Mouse (Mus musculus) CH12.LX (cell line): ENCODE results near the gene Hao1. TPM values are rescaled to one million over a fixed set of nuclear protein-coding genes. Genes with fewer than 3 reads are reported as not detected.

Experiments
- DNase-seq: peaks from one replicate; pipeline ENCODE4 v3.0.0-alpha.2; 2013; ENCODE audit errors: extremely low read depth
- H3K27ac ChIP-seq: 2 replicates; pipeline ENCODE4 v1.5.1; 2012; ENCODE audit warnings: low read depth, mild to moderate bottlenecking, control low read depth, moderate library complexity; ENCODE audit not compliant: insufficient read depth
- H3K27me3 ChIP-seq: replicated peaks from 2 replicates; pipeline ENCODE3; 2012; ENCODE audit warnings: inconsistent platforms
- H3K36me3 ChIP-seq, 2 experiments: replicated peaks in 1 of 2; 2 replicates each; pipeline versions ENCODE3 to v1.6.1; 2012; ENCODE audit warnings: inconsistent platforms in 1 of 2, low read length in 1 of 2, mild to moderate bottlenecking in 1 of 2, mixed read lengths in 1 of 2, moderate library complexity in 1 of 2; ENCODE audit not compliant: control insufficient read depth in 1 of 2, insufficient read depth in 1 of 2
- H3K4me1 ChIP-seq, 2 experiments: 2 replicates each; pipeline ENCODE4 v1.6.1; 2012; ENCODE audit warnings: inconsistent platforms in 1 of 2, moderate library complexity in 1 of 2; ENCODE audit not compliant: insufficient read depth in 2 of 2, control insufficient read depth in 1 of 2
- H3K4me2 ChIP-seq: 2 replicates; pipeline ENCODE4 v1.6.1; 2012; ENCODE audit warnings: low read depth, mild to moderate bottlenecking, control low read depth; ENCODE audit not compliant: poor library complexity, insufficient read depth, severe bottlenecking
- H3K4me3 ChIP-seq, 3 experiments: fragments of 150-350 bp in 1 of 3; sonication (generic) in 1 of 3; replicated peaks in 1 of 3; 2 replicates each; pipeline versions ENCODE3 to v1.5.1; 2011 to 2012; ENCODE audit warnings: low read depth in 2 of 3, low read length in 2 of 3, mild to moderate bottlenecking in 2 of 3, moderate library complexity in 2 of 3, control low read depth in 1 of 3, improper control_type of control experiment in 1 of 3, inconsistent platforms in 1 of 3, mixed read lengths in 1 of 3; ENCODE audit not compliant: poor library complexity in 1 of 3
- H3K79me2 ChIP-seq: replicated peaks from 2 replicates; pipeline ENCODE4 v1.6.1; 2012; ENCODE audit warnings: mild to moderate bottlenecking, moderate library complexity; ENCODE audit not compliant: control insufficient read depth, poor library complexity, insufficient read depth, severe bottlenecking; ENCODE audit errors: extremely low read depth
- H3K9ac ChIP-seq: 2 replicates; pipeline ENCODE4 v1.6.1; 2012; ENCODE audit warnings: low read depth, mild to moderate bottlenecking, control low read depth, moderate library complexity; ENCODE audit not compliant: insufficient read depth
- H3K9me3 ChIP-seq: replicated peaks from 2 replicates; pipeline ENCODE3; 2012; ENCODE audit warnings: low read length, inconsistent platforms, mixed read lengths
- CTCF ChIP-seq, 2 experiments: IDR thresholded peaks in 1 of 2; conservative IDR thresholded peaks in 1 of 2; 2 replicates each; pipeline ENCODE4 v1.5.1; 2011 to 2012; ENCODE audit warnings: low read depth in 2 of 2, low read length in 2 of 2, improper control_type of control experiment in 1 of 2, inconsistent platforms in 1 of 2, mild to moderate bottlenecking in 1 of 2, moderate library complexity in 1 of 2
- EP300 ChIP-seq: IDR thresholded peaks from 2 replicates; pipeline ENCODE4 v1.6.1; 2011; ENCODE audit warnings: low read length, improper control_type of control experiment
- GABPA ChIP-seq: IDR thresholded peaks from 2 replicates; pipeline ENCODE4 v1.6.1; 2012; ENCODE audit warnings: low read depth, low read length, improper control_type of control experiment, inconsistent platforms; ENCODE audit not compliant: insufficient replicate concordance
- MAX ChIP-seq: IDR thresholded peaks from 2 replicates; pipeline ENCODE4 v1.6.1; 2011; ENCODE audit warnings: low read length, improper control_type of control experiment
- NELFE ChIP-seq: IDR thresholded peaks from 2 replicates; pipeline ENCODE4 v1.6.1; 2011; ENCODE audit warnings: low read depth, low read length, improper control_type of control experiment
- POLR2A ChIP-seq: IDR thresholded peaks from 2 replicates; pipeline ENCODE4 v1.6.1; 2011; ENCODE audit warnings: low read depth, mild to moderate bottlenecking, improper control_type of control experiment, low read length
- POLR2AphosphoS2 ChIP-seq: IDR thresholded peaks from 2 replicates; pipeline ENCODE4 v1.6.1; 2011; ENCODE audit warnings: low read depth, low read length, improper control_type of control experiment
- RAD21 ChIP-seq: IDR thresholded peaks from 2 replicates; pipeline ENCODE4 v1.6.1; 2011; ENCODE audit warnings: low read depth, mild to moderate bottlenecking, low read length, improper control_type of control experiment, moderate library complexity
- RCOR1 ChIP-seq: conservative IDR thresholded peaks from 2 replicates; pipeline ENCODE4 v1.6.1; 2012; ENCODE audit warnings: low read depth, mild to moderate bottlenecking, inconsistent platforms, low read length, improper control_type of control experiment
- SMC3 ChIP-seq: IDR thresholded peaks from 2 replicates; pipeline ENCODE4 v1.6.1; 2011; ENCODE audit warnings: low read depth, low read length, improper control_type of control experiment
- UBTF ChIP-seq: IDR thresholded peaks from 2 replicates; pipeline ENCODE4 v1.6.1; 2012; ENCODE audit warnings: low read depth, mild to moderate bottlenecking, inconsistent platforms, low read length, improper control_type of control experiment, moderate library complexity
- ZKSCAN1 ChIP-seq: IDR thresholded peaks from 2 replicates; pipeline ENCODE4 v1.6.1; 2012; ENCODE audit warnings: low read depth, inconsistent platforms, low read length, improper control_type of control experiment, borderline replicate concordance
- dilution Hi-C: fragments of 300-500 bp; cut with MboI; formaldehyde crosslinking; loops from 2 replicates; pipeline ENCODE4 v1.14.3; 2020; ENCODE audit warnings: low sequenced_read_pairs; ENCODE audit not compliant: extremely low pct_unique_long_range_greater_than_20kb, extremely low pct_ligation_motif_present
- in situ Hi-C: fragments of 300-500 bp; cut with MboI; formaldehyde crosslinking; loops from 3 replicates; pipeline ENCODE4 v1.14.3; 2019; ENCODE audit warnings: low sequenced_read_pairs, low pct_ligation_motif_present, low pct_unique_long_range_greater_than_20kb, mixed read lengths
- polyA plus RNA-seq: library from polyadenylated mRNA; unstranded; fragments of >175 nt; gene quantifications from 2 replicates; pipeline ENCODE4 v1.2.1, GENCODE M21; 2012; ENCODE audit warnings: low read depth; ENCODE audit not compliant: insufficient read length
- total RNA-seq, 2 experiments: library from RNA; depleted of rRNA; stranded (reverse); fragments of 300-350 nt in 1 of 2; fragments of >200 nt in 1 of 2; gene quantifications; 2 replicates each; pipeline ENCODE4 v1.2.3; 2012 to 2014

Gene Hao1
- total and polyA plus RNA-seq, 3 experiments: 0.11 TPM; not detected in 2

DNA sequence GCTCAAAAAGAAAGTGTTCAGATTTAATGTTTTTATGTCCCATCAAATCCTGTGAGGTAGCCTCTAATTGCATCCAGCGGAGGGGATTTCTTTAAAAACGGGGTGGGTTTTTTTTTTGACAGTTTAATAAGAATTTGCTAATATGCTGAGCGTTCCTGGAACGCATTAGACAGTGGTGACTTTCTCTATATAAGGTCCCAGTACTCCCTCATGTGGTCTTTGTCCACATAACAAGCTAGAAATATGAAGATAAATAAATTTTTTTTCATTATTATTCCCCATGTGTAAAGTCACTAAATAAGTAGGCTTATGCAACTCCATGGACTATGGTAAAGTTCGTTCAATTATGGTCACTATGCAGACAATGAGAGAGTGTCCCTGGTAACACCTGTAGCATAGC lies 13.1 kb downstream of the Hao1 start:
- Histone ChIP-seq H3K27ac (no peak overlapping the region), H3K9ac (no peak overlapping the region), H3K36me3 (no peaks in the 10 kb centered on the region), H3K4me1 (peaks cover 0 to 16% of the 10 kb centered on the region in 2 experiments; a peak in 2 of 4 replicates), H3K4me2 (no peak overlapping the region), H3K9me3 (no peaks in the 10 kb centered on the region), H3K79me2 (no peaks in the 10 kb centered on the region), H3K4me3 (no peak overlapping the region), H3K27me3 (no peaks in the 10 kb centered on the region)
- no peak for DNase-seq
- TF ChIP-seq MAX: no peak
- no peak for TF ChIP-seq EP300
- TF ChIP-seq RAD21: peak; percentile 57
- TF ChIP-seq GABPA: no peak
- TF ChIP-seq SMC3: peak; percentile 19; the same call in 1 of the 2 replicates
- no peak for TF ChIP-seq NELFE
- peak in 1 of 2 experiments; percentile 46; a peak in 2 of 4 replicates for TF ChIP-seq CTCF (conservative IDR thresholded peaks at IDR 0.05 in 1 of 2, IDR thresholded peaks at IDR 0.05 in 1 of 2; ENCODE audit: low read depth in 2 of 2, low read length in 2 of 2)
- in situ Hi-C loops (loop anchor here (25.0 kb wide), 1 partner anchor 771 kb away; no protein-coding TSS in a partner anchor), dilution Hi-C loops (no loop called here)

DNA sequence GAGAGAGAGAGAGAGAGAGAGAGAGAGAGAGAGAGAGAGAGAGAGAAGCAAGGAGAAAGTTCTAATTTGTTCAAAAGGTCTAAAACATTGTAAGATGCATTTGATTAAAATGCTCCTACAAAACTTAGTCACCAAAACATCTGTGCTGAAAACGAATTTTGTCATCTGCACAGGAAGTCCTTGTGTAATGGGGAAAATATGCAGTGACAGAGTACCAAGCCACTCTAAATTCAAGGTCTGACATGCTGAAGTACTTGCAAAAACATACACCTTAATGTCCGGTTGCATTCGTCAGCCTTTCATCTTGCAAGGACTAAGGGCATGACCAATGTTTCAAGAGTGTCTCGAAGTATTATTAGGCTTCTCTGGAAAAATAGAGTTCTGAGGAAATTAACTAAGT lies 15.7 kb downstream of the Hao1 start:
- Histone ChIP-seq H3K9me3 (no peaks in the 10 kb centered on the region), H3K9ac (no peak overlapping the region), H3K27ac (no peak overlapping the region), H3K36me3 (no peaks in the 10 kb centered on the region), H3K4me1 (peaks cover 0 to 10% of the 10 kb centered on the region in 2 experiments; a peak in 2 of 4 replicates), H3K79me2 (no peaks in the 10 kb centered on the region)
- DNase-seq: no peak
- in situ Hi-C loops: loop anchor here (25.0 kb wide), 1 partner anchor 774 kb away; no protein-coding TSS in a partner anchor
- no peak for TF ChIP-seq POLR2AphosphoS2
- no peak for TF ChIP-seq CTCF (conservative IDR thresholded peaks at IDR 0.05 in 1 of 2, IDR thresholded peaks at IDR 0.05 in 1 of 2; ENCODE audit: low read depth in 2 of 2, low read length in 2 of 2)
- TF ChIP-seq, all 38 proteins: peak for 0
- dilution Hi-C loops: no loop called here
- no peak overlapping the region for H3K4me2 ChIP-seq
- H3K27me3 ChIP-seq: no peaks in the 10 kb centered on the region
- no peak overlapping the region for H3K4me3 ChIP-seq

DNA sequence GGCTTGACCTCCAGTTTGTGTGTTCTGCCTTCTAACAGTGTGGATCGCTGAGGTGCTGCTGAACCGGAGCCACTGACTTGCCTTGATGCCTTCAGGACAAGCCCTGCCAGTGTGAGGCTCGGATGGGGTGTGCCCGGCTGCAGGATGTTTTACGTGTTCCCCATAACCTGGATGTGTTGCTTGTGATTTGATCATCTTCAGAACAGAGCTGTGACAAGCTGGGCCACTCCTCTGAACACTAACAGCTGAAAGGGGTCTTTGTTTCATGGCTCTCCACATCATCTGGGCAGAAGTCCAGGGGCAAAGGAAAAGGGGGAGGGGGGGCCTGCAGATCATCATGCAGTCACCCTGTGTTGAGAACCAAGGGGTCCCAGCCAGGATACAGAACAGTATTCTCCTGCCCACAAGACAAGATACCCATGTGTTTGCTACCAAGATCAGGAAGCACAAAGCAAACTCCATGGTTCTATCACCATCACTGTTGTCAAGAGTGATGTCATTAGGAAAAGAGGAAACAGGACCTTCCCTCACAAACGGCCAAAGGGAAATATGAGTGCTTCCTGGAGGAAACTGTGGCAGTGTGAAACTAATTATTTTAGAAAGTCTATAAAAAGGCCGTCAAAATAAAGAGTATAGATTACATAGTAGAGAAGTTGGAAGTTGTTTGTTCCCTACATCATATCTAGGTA lies 25.9 kb downstream of the Hao1 start:
- TF ChIP-seq RCOR1 (no peak), POLR2A (no peak), ZKSCAN1 (no peak), UBTF (no peak), GABPA (no peak)
- Histone ChIP-seq H3K79me2 (no peaks in the 10 kb centered on the region), H3K27ac (no peak overlapping the region), H3K4me2 (no peak overlapping the region), H3K4me3 (no peak overlapping the region), H3K9ac (no peak overlapping the region), H3K9me3 (no peaks in the 10 kb centered on the region), H3K36me3 (no peaks in the 10 kb centered on the region), H3K4me1 (peaks cover 0 to 17% of the 10 kb centered on the region in 2 experiments; a peak in 2 of 4 replicates), H3K27me3 (no peaks in the 10 kb centered on the region)
- in situ Hi-C loops (loop anchor here (25.0 kb wide), 1 partner anchor 784 kb away; no protein-coding TSS in a partner anchor), dilution Hi-C loops (no loop called here)
- DNase-seq: no peak
